Mouse (Mus musculus) lung, embryonic 15.5 days (tissue): ENCODE data around the gene Lpp. TPM values are rescaled to one million over a fixed set of nuclear protein-coding genes. Genes with fewer than 3 reads are reported as not detected.

ENCODE experiments used
- ATAC-seq: fragments of 200-750 bp; cut with Nextera tagmentation; 2 replicates; pipeline ENCODE4 v1.8.0; 2017; ENCODE audit warnings: moderate number of reproducible peaks, borderline replicate concordance; ENCODE audit not compliant: low FRiP score, low TSS enrichment; ENCODE audit errors: extremely low read depth
- H3K27ac ChIP-seq: fragments of 300-500 bp; sonication (generic); 2 replicates; pipeline ENCODE4 v1.5.1; 2015; ENCODE audit warnings: moderate library complexity, mild to moderate bottlenecking, inconsistent platforms
- H3K27me3 ChIP-seq: fragments of 300-500 bp; sonication (generic); 2 replicates; pipeline ENCODE4 v1.6.1; 2015; ENCODE audit warnings: inconsistent platforms
- H3K36me3 ChIP-seq: fragments of 300-500 bp; sonication (generic); 2 replicates; pipeline ENCODE4 v1.6.1; 2015; ENCODE audit warnings: inconsistent platforms
- H3K4me1 ChIP-seq: fragments of 300-500 bp; sonication (generic); 2 replicates; pipeline ENCODE4 v1.6.1; 2015; ENCODE audit warnings: inconsistent platforms
- H3K4me2 ChIP-seq: fragments of 300-500 bp; sonication (generic); 2 replicates; pipeline ENCODE4 v1.6.1; 2015; ENCODE audit warnings: inconsistent platforms, mild to moderate bottlenecking, moderate library complexity
- H3K4me3 ChIP-seq: fragments of 300-500 bp; sonication (generic); 2 replicates; pipeline ENCODE4 v1.5.1; 2015; ENCODE audit warnings: mild to moderate bottlenecking, inconsistent platforms
- H3K9ac ChIP-seq: fragments of 300-500 bp; sonication (generic); 2 replicates; pipeline ENCODE4 v1.6.1; 2015; ENCODE audit warnings: inconsistent platforms
- H3K9me3 ChIP-seq: fragments of 300-500 bp; sonication (generic); 2 replicates; pipeline ENCODE4 v1.6.1; 2016; ENCODE audit warnings: inconsistent platforms
- WGBS: fragments of 180-500 bp; shearing (Covaris S2); methylation state at CpG from one replicate; pipeline ENCODE4 v1.1.7; 2015; 5-methylcytosine and 5-hydroxymethylcytosine counted together
- polyA plus RNA-seq: library from polyadenylated mRNA; unstranded; fragments of >200 nt; fragmentation: Nextera tagmentation; extraction: Ambion mirVana; gene quantifications from 2 replicates; pipeline ENCODE4 v1.2.1, GENCODE M21; 2015

Lpp gene
- polyA plus RNA-seq, 1 experiment from 2014 or later, result 65.4 TPM

- Histone ChIP-seq H3K4me2 (no peak overlapping the region), H3K27me3 (no peaks in the 10 kb centered on the region), H3K4me3 (no peak overlapping the region), H3K27ac (no peak overlapping the region), H3K4me1 (0 out of 2 replicates have a peak, but pooled peaks cover 9% of the 10 kb centered on the region), H3K36me3 (no peaks in the 10 kb centered on the region), H3K9me3 (no peaks in the 10 kb centered on the region), H3K9ac (no peak overlapping the region)
- no peak for ATAC-seq
- WGBS, result 64% methylated on average over 3 of the region's 3 CpGs
Measured at GRCm38 (mm10) chr16:24622226-24623194, 229.2 kb downstream of the Lpp start.

GRCm38 (mm10) chr16:24624335-24624734, 231.0 kb downstream of the Lpp start:
- no peak for ATAC-seq
- 60% methylated on average over 5 of the region's 5 CpGs for WGBS
- no peak overlapping the region for H3K9ac ChIP-seq

GRCm38 (mm10) chr16:24625576-24625975, 232.3 kb downstream of the Lpp start:
- no peak overlapping the region for H3K4me2 ChIP-seq
- H3K4me1 ChIP-seq, result 0 out of 2 replicates have a peak, but pooled peaks cover 9% of the 10 kb centered on the region
- no peaks in the 10 kb centered on the region for H3K9me3 ChIP-seq
- no peak overlapping the region for H3K9ac ChIP-seq
- H3K27ac ChIP-seq, result no peak overlapping the region
- no peaks in the 10 kb centered on the region for H3K36me3 ChIP-seq
- no peak for ATAC-seq
- 83% methylated on average over 5 of the region's 5 CpGs for WGBS
- no peak overlapping the region for H3K4me3 ChIP-seq
- H3K27me3 ChIP-seq, result no peaks in the 10 kb centered on the region

More at GRCm38 (mm10) chr16:24624335-24624734, 231.0 kb downstream of the Lpp start:
- 0 out of 2 replicates have a peak, but pooled peaks cover 9% of the 10 kb centered on the region for H3K4me1 ChIP-seq
- H3K4me2 ChIP-seq, result no peak overlapping the region
- no peaks in the 10 kb centered on the region for H3K36me3 ChIP-seq
- no peak overlapping the region for H3K27ac ChIP-seq
- no peaks in the 10 kb centered on the region for H3K27me3 ChIP-seq
- no peaks in the 10 kb centered on the region for H3K9me3 ChIP-seq
- no peak overlapping the region for H3K4me3 ChIP-seq

GRCm38 (mm10) chr16:24628779-24629178, 235.5 kb downstream of the Lpp start:
- H3K4me3 ChIP-seq, result no peak overlapping the region

GRCm38 (mm10) chr16:24629218-24630172, 236.2 kb downstream of the Lpp start:
- no peak for ATAC-seq
- WGBS, result 68% methylated on average over 12 of the region's 12 CpGs
- H3K27ac ChIP-seq, result no peak overlapping the region

More at GRCm38 (mm10) chr16:24628779-24629178, 235.5 kb downstream of the Lpp start:
- WGBS, result 75% methylated on average over 1 of the region's 1 CpGs
- no peak for ATAC-seq
- H3K4me1 ChIP-seq, result 0 out of 2 replicates have a peak, but pooled peaks cover 2% of the 10 kb centered on the region
- no peaks in the 10 kb centered on the region for H3K9me3 ChIP-seq
- H3K4me2 ChIP-seq, result no peak overlapping the region
- H3K36me3 ChIP-seq, result no peaks in the 10 kb centered on the region
- no peaks in the 10 kb centered on the region for H3K27me3 ChIP-seq
- H3K27ac ChIP-seq, result no peak overlapping the region
- no peak overlapping the region for H3K9ac ChIP-seq

GRCm38 (mm10) chr16:24635381-24635919, 242.1 kb downstream of the Lpp start:
- H3K4me3 ChIP-seq, result no peak overlapping the region
- no peak for ATAC-seq
- no peak overlapping the region for H3K4me2 ChIP-seq
- H3K4me1 ChIP-seq, result no peaks in the 10 kb centered on the region
- no peak overlapping the region for H3K9ac ChIP-seq
- no peaks in the 10 kb centered on the region for H3K9me3 ChIP-seq
- H3K27ac ChIP-seq, result no peak overlapping the region
- 89% methylated on average over 7 of the region's 7 CpGs for WGBS
- no peaks in the 10 kb centered on the region for H3K36me3 ChIP-seq
- no peaks in the 10 kb centered on the region for H3K27me3 ChIP-seq

More at GRCm38 (mm10) chr16:24629218-24630172, 236.2 kb downstream of the Lpp start:
- H3K4me1 ChIP-seq, result 0 out of 2 replicates have a peak, but pooled peaks cover 2% of the 10 kb centered on the region
- no peak overlapping the region for H3K4me3 ChIP-seq
- H3K4me2 ChIP-seq, result no peak overlapping the region
- H3K9me3 ChIP-seq, result no peaks in the 10 kb centered on the region
- no peak overlapping the region for H3K9ac ChIP-seq
- no peaks in the 10 kb centered on the region for H3K36me3 ChIP-seq
- no peaks in the 10 kb centered on the region for H3K27me3 ChIP-seq

- WGBS, result 88% methylated on average over 2 of the region's 2 CpGs
- Histone ChIP-seq H3K4me1 (no peaks in the 10 kb centered on the region), H3K9ac (no peak overlapping the region), H3K4me2 (no peak overlapping the region), H3K27ac (no peak overlapping the region), H3K9me3 (no peaks in the 10 kb centered on the region), H3K4me3 (no peak overlapping the region), H3K36me3 (no peaks in the 10 kb centered on the region), H3K27me3 (no peaks in the 10 kb centered on the region)
- ATAC-seq, result no peak
Measured at GRCm38 (mm10) chr16:24636894-24637293, 243.6 kb downstream of the Lpp start.

GRCm38 (mm10) chr16:24641003-24641797, 247.9 kb downstream of the Lpp start:
- Histone ChIP-seq H3K4me2 (no peak overlapping the region), H3K27me3 (no peaks in the 10 kb centered on the region), H3K9ac (no peak overlapping the region), H3K27ac (no peak overlapping the region), H3K4me1 (0 out of 2 replicates have a peak, but pooled peaks cover under 1% of the 10 kb centered on the region), H3K4me3 (no peak overlapping the region), H3K36me3 (no peaks in the 10 kb centered on the region), H3K9me3 (no peaks in the 10 kb centered on the region)
- no peak for ATAC-seq
- 75% methylated on average over 9 of the region's 9 CpGs for WGBS

- H3K4me3 ChIP-seq, result no peak overlapping the region
- no peaks in the 10 kb centered on the region for H3K9me3 ChIP-seq
- 0 out of 2 replicates have a peak, but pooled peaks cover 3% of the 10 kb centered on the region for H3K4me1 ChIP-seq
- H3K27me3 ChIP-seq, result no peaks in the 10 kb centered on the region
- H3K4me2 ChIP-seq, result no peak overlapping the region
- no peak overlapping the region for H3K9ac ChIP-seq
- H3K27ac ChIP-seq, result no peak overlapping the region
- ATAC-seq, result no peak
- 86% methylated on average over 4 of the region's 4 CpGs for WGBS
- no peaks in the 10 kb centered on the region for H3K36me3 ChIP-seq
Measured at GRCm38 (mm10) chr16:24643024-24643635, 249.8 kb downstream of the Lpp start.

- H3K9me3 ChIP-seq, result no peaks in the 10 kb centered on the region
- no peaks in the 10 kb centered on the region for H3K27me3 ChIP-seq
- H3K36me3 ChIP-seq, result no peaks in the 10 kb centered on the region
- H3K9ac ChIP-seq, result no peak overlapping the region
- no peak overlapping the region for H3K27ac ChIP-seq
- H3K4me2 ChIP-seq, result no peak overlapping the region
- 85% methylated on average over 8 of the region's 8 CpGs for WGBS
- no peak overlapping the region for H3K4me3 ChIP-seq
- no peak for ATAC-seq
- H3K4me1 ChIP-seq, result 0 out of 2 replicates have a peak, but pooled peaks cover 3% of the 10 kb centered on the region
Measured at GRCm38 (mm10) chr16:24644154-24644553, 250.8 kb downstream of the Lpp start.
